ENCODE assay signal across 27 mouse cellular contexts in the genomic region with DNA sequence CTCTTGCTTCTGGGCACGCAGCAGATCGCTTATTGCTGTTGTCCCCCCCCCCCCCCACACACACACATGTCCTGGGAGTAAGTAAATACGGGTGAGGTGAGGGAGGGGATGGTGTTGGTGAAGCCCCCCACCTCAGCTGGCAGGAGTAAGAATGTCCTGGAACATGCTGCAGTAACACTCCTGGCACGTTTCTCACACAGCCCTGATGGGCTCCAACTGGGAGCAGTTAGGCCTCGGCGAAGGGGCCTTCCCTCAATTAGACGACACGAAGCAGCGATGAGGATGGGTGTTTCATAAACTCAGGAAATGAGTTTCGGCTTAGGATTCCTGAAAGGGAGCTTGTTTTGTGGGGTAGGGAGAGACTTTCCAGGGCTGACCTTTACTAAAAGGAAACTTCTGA.
A peak's percentile ranks its signal among the peaks of the same experiment; 100 is the strongest.
DNase-seq lines count a peak whose midpoint lies in the region; ATAC-seq lines count a peak whose summit lies in the region.
"Had no signal": no experiment of that assay in that cellular context is flagged by ENCODE, and none has a peak within 500 bp of the region (broad histone marks: within the 10 kb centered on the region; RNA-seq: fewer than 3 reads in every experiment).

No protein-coding gene starts in this region.

- no peaks in the 10 kb centered on the region for H3K36me3 ChIP-seq in lung, embryonic 16.5 days (ENCODE audit: control insufficient read depth, insufficient read depth, low read length)
- H3K36me3 ChIP-seq in embryonic facial prominence, embryonic 15.5 days, result no peaks in the 10 kb centered on the region
- no peaks in the 10 kb centered on the region for H3K36me3 ChIP-seq in limb, embryonic 13.5 days
- H3K36me3 ChIP-seq: embryonic facial prominence, embryonic 12.5 days; forebrain, embryonic 12.5 days; forebrain, embryonic 15.5 days; heart, embryonic 12.5 days; heart, embryonic 15.5 days had no signal

- no peaks in the 10 kb centered on the region for H3K4me1 ChIP-seq in lung, embryonic 16.5 days (replicated peaks; ENCODE audit: control insufficient read depth, insufficient read depth, low read length)
- H3K4me1 ChIP-seq in embryonic facial prominence, embryonic 15.5 days, result 0 out of 2 replicates have a peak, but pooled peaks cover 8% of the 10 kb centered on the region
- H3K4me1 ChIP-seq in limb, embryonic 13.5 days, result peaks cover 20% of the 10 kb centered on the region
- H3K4me1 ChIP-seq: embryonic facial prominence, embryonic 12.5 days; forebrain, embryonic 12.5 days; forebrain, embryonic 15.5 days; heart, embryonic 12.5 days; heart, embryonic 15.5 days had no signal

- no peaks in the 10 kb centered on the region for H3K27me3 ChIP-seq in lung, embryonic 16.5 days (ENCODE audit: control insufficient read depth, insufficient read depth, low read depth, low read length)
- H3K27me3 ChIP-seq in embryonic facial prominence, embryonic 15.5 days, result no peaks in the 10 kb centered on the region
- no peaks in the 10 kb centered on the region for H3K27me3 ChIP-seq in limb, embryonic 13.5 days
- H3K27me3 ChIP-seq: embryonic facial prominence, embryonic 12.5 days; forebrain, embryonic 12.5 days; forebrain, embryonic 15.5 days; heart, embryonic 12.5 days; heart, embryonic 15.5 days had no signal

- H3K9ac ChIP-seq in lung, embryonic 16.5 days (ENCODE audit: low read length), result no peak overlapping the region
- H3K9ac ChIP-seq in embryonic facial prominence, embryonic 15.5 days, result no peak overlapping the region
- no peak overlapping the region for H3K9ac ChIP-seq in limb, embryonic 13.5 days
- H3K9ac ChIP-seq: embryonic facial prominence, embryonic 12.5 days; forebrain, embryonic 12.5 days; forebrain, embryonic 15.5 days; heart, embryonic 12.5 days; heart, embryonic 15.5 days; hindbrain, embryonic 14.5 days had no signal

- WGBS in lung, embryonic 16.5 days, result 56% methylated on average over 10 of the region's 10 CpGs
- WGBS in embryonic facial prominence, embryonic 15.5 days, result 27% methylated on average over 10 of the region's 10 CpGs
- 22% methylated on average over 10 of the region's 10 CpGs for WGBS in limb, embryonic 13.5 days

- no peak for DNase-seq in lung, adult 18-20 months
- no peak for DNase-seq in MN1 (ENCODE audit: low spot score)
- DNase-seq in retina, postnatal 1 day, result no peak
- no peak for DNase-seq in kidney, adult 9 months
- DNase-seq: adrenal gland, adult 8-10 months; adrenal gland, postnatal 25 days; cerebellum, adult 11-12 months; cerebellum, adult 8-10 months; cerebellum, postnatal 10 days; gastrocnemius, postnatal 10 days; gastrocnemius, postnatal 36 days; heart, postnatal 10 days; heart, postnatal 36 days had no signal

- H3K4me2 ChIP-seq in lung, embryonic 16.5 days (ENCODE audit: low read depth, low read length), result no peak overlapping the region
- H3K4me2 ChIP-seq in embryonic facial prominence, embryonic 15.5 days (replicated peaks), result no peak overlapping the region
- H3K4me2 ChIP-seq in limb, embryonic 13.5 days (replicated peaks), result no peak overlapping the region
- H3K4me2 ChIP-seq: embryonic facial prominence, embryonic 12.5 days; forebrain, embryonic 12.5 days; forebrain, embryonic 15.5 days; heart, embryonic 12.5 days; heart, embryonic 15.5 days; hindbrain, embryonic 14.5 days had no signal

- no peaks in the 10 kb centered on the region for H3K9me3 ChIP-seq in lung, embryonic 16.5 days (ENCODE audit: control insufficient read depth, low read length)
- H3K9me3 ChIP-seq in embryonic facial prominence, embryonic 15.5 days (replicated peaks), result no peaks in the 10 kb centered on the region
- peaks cover 9% of the 10 kb centered on the region; the same call in 1 of the 2 replicates for H3K9me3 ChIP-seq in limb, embryonic 13.5 days
- H3K9me3 ChIP-seq: embryonic facial prominence, embryonic 12.5 days; forebrain, embryonic 15.5 days; heart, embryonic 15.5 days had no signal

- no peak overlapping the region for H3K27ac ChIP-seq in lung, embryonic 16.5 days (ENCODE audit: low read length)
- peak overlapping the region; percentile 51; the same call in 1 of the 2 replicates for H3K27ac ChIP-seq in embryonic facial prominence, embryonic 15.5 days (replicated peaks)
- peak overlapping the region; percentile 16; the same call in 1 of the 2 replicates for H3K27ac ChIP-seq in limb, embryonic 13.5 days
- H3K27ac ChIP-seq: embryonic facial prominence, embryonic 12.5 days; forebrain, embryonic 12.5 days; forebrain, embryonic 15.5 days; heart, embryonic 15.5 days; hindbrain, embryonic 14.5 days; hindbrain, postnatal 0 days had no signal

- H3K4me3 ChIP-seq in lung, embryonic 16.5 days (ENCODE audit: low read length), result no peak overlapping the region
- no peak overlapping the region for H3K4me3 ChIP-seq in embryonic facial prominence, embryonic 15.5 days (replicated peaks)
- H3K4me3 ChIP-seq in limb, embryonic 13.5 days, result no peak overlapping the region
- H3K4me3 ChIP-seq: embryonic facial prominence, embryonic 12.5 days; forebrain, embryonic 12.5 days; forebrain, embryonic 15.5 days; heart, embryonic 12.5 days; heart, embryonic 15.5 days had no signal

- ATAC-seq in lung, embryonic 16.5 days (ENCODE audit: low read depth), result peak; percentile 28; the same call in 1 of the 2 replicates
- ATAC-seq in embryonic facial prominence, embryonic 15.5 days (ENCODE audit: insufficient number of reproducible peaks, low FRiP score, low TSS enrichment, low read depth), result peak; percentile 60; the same call in 1 of the 2 replicates
- peak; percentile 42; the same call in 1 of the 2 replicates for ATAC-seq in limb, embryonic 13.5 days (ENCODE audit: low FRiP score, low read depth)
- ATAC-seq: activated CD4-positive, CD25-positive, alpha-beta regulatory T cell, adult 4 months; CD4-positive, CD25-positive, alpha-beta regulatory T cell, adult 4 months; forebrain, embryonic 15.5 days; hindbrain, postnatal 0 days; inflammation-experienced regulatory T-cells, adult 6 months; intestine, embryonic 16.5 days had no signal
